Mouse (Mus musculus) lung, adult 2 months (tissue): Measurements from ENCODE around the gene Klhl3.

Experiments
- CTCF ChIP-seq: fragments of 200-500 bp; IDR thresholded peaks from 2 replicates; pipeline ENCODE4 v1.5.1; 2011; ENCODE audit warnings: mild to moderate bottlenecking, low read length, control low read depth; ENCODE audit not compliant: insufficient read depth
- POLR2A ChIP-seq: fragments of 200-500 bp; IDR thresholded peaks from 2 replicates; pipeline ENCODE4 v1.6.1; 2011; ENCODE audit warnings: low read depth, mild to moderate bottlenecking, control low read depth, low read length, borderline replicate concordance; ENCODE audit errors: extremely low read depth

- no peak for TF ChIP-seq CTCF
- TF ChIP-seq POLR2A, result no peak
Measured at GRCm38 (mm10) chr13:58008038-58008364, 105.4 kb downstream of the Klhl3 start.
